Mouse (Mus musculus): ENCODE measurements at regions not wholly inside any gene's neighbourhood (a gene's known extent, or its start where the extent isn't known, plus 50 kb on each side); places are given as distances from the start of the nearest gene placed in this dataset.

- ATAC-seq (ENCODE audit: low FRiP score, low read depth), result no peak
- WGBS, result 58% methylated on average over 10 of the region's 10 CpGs
- H3K36me3 ChIP-seq, result no peaks in the 10 kb centered on the region
Observed at GRCm38 (mm10) chr12:56472856-56473647, 63.7 kb downstream of the Nkx2-1 start.

GRCm38 (mm10) chr12:56470932-56471500 is 65.7 kb downstream of the Nkx2-1 start:
- Histone ChIP-seq H3K9ac (replicated peaks) (no peak overlapping the region), H3K9me3 (no peaks in the 10 kb centered on the region), H3K4me3 (no peak overlapping the region), H3K4me2 (replicated peaks) (no peak overlapping the region), H3K4me1 (peaks cover 3% of the 10 kb centered on the region; the same call in 1 of the 2 replicates), H3K36me3 (no peaks in the 10 kb centered on the region), H3K27ac (replicated peaks) (no peak overlapping the region), H3K27me3 (peaks cover 64% of the 10 kb centered on the region)
- ATAC-seq (ENCODE audit: low FRiP score, low read depth), result no peak
- 67% methylated on average over 10 of the region's 10 CpGs for WGBS

More at GRCm38 (mm10) chr12:56472856-56473647, 63.7 kb downstream of the Nkx2-1 start:
- H3K4me3 ChIP-seq, result no peak overlapping the region
- peaks cover 3% of the 10 kb centered on the region; the same call in 1 of the 2 replicates for H3K4me1 ChIP-seq
- no peak overlapping the region for H3K4me2 ChIP-seq (replicated peaks)
- H3K9ac ChIP-seq (replicated peaks), result no peak overlapping the region
- no peak overlapping the region for H3K27ac ChIP-seq (replicated peaks)
- H3K9me3 ChIP-seq, result no peaks in the 10 kb centered on the region
- peaks cover 59% of the 10 kb centered on the region for H3K27me3 ChIP-seq

GRCm38 (mm10) chr12:56459508-56460119 is 77.1 kb downstream of the Nkx2-1 start:
- Histone ChIP-seq H3K9ac (replicated peaks) (no peak overlapping the region), H3K27ac (replicated peaks) (no peak overlapping the region), H3K36me3 (no peaks in the 10 kb centered on the region), H3K9me3 (no peaks in the 10 kb centered on the region), H3K4me1 (peaks cover 27% of the 10 kb centered on the region), H3K27me3 (peaks cover 83% of the 10 kb centered on the region), H3K4me2 (replicated peaks) (peak overlapping the region; percentile 39), H3K4me3 (0 out of 2 replicates have a peak overlapping the region, but pooled peaks have one; percentile 2)
- ATAC-seq (ENCODE audit: low FRiP score, low read depth), result peak; percentile 61
- WGBS, result 2% methylated on average over 10 of the region's 10 CpGs

- Histone ChIP-seq H3K9ac (replicated peaks) (no peak overlapping the region), H3K27ac (replicated peaks) (no peak overlapping the region), H3K4me2 (replicated peaks) (peak overlapping the region; percentile 39), H3K9me3 (no peaks in the 10 kb centered on the region), H3K4me3 (0 out of 2 replicates have a peak overlapping the region, but pooled peaks have one; percentile 2), H3K4me1 (peaks cover 27% of the 10 kb centered on the region), H3K27me3 (peaks cover 82% of the 10 kb centered on the region), H3K36me3 (no peaks in the 10 kb centered on the region)
- ATAC-seq (ENCODE audit: low FRiP score, low read depth), result peak; percentile 71
- 3% methylated on average over 16 of the region's 16 CpGs for WGBS
Observed at GRCm38 (mm10) chr12:56458665-56459507, 77.8 kb downstream of the Nkx2-1 start.

GRCm38 (mm10) chr12:56457951-56458350 is 78.8 kb downstream of the Nkx2-1 start:
- Histone ChIP-seq H3K27ac (replicated peaks) (no peak overlapping the region), H3K4me3 (no peak overlapping the region), H3K27me3 (peaks cover 80% of the 10 kb centered on the region), H3K4me2 (replicated peaks) (no peak overlapping the region), H3K36me3 (no peaks in the 10 kb centered on the region), H3K9ac (replicated peaks) (no peak overlapping the region), H3K4me1 (peaks cover 27% of the 10 kb centered on the region), H3K9me3 (no peaks in the 10 kb centered on the region)
- 21% methylated on average over 5 of the region's 5 CpGs for WGBS
- no peak for ATAC-seq (ENCODE audit: low FRiP score, low read depth)

- WGBS, result 10% methylated on average over 2 of the region's 2 CpGs
- Histone ChIP-seq H3K27ac (replicated peaks) (no peak overlapping the region), H3K36me3 (no peaks in the 10 kb centered on the region), H3K9ac (replicated peaks) (no peak overlapping the region), H3K27me3 (peaks cover 79% of the 10 kb centered on the region), H3K4me3 (no peak overlapping the region), H3K4me2 (replicated peaks) (no peak overlapping the region), H3K4me1 (peaks cover 27% of the 10 kb centered on the region), H3K9me3 (no peaks in the 10 kb centered on the region)
- peak; percentile 56; the same call in 1 of the 2 replicates for ATAC-seq (ENCODE audit: low FRiP score, low read depth)
Observed at GRCm38 (mm10) chr12:56457356-56457755, 79.4 kb downstream of the Nkx2-1 start.

GRCm38 (mm10) chr12:56450261-56450660 is 86.4 kb downstream of the Nkx2-1 start:
- Histone ChIP-seq H3K36me3 (no peaks in the 10 kb centered on the region), H3K9ac (replicated peaks) (no peak overlapping the region), H3K27ac (replicated peaks) (no peak overlapping the region), H3K4me1 (no peaks in the 10 kb centered on the region), H3K4me2 (replicated peaks) (no peak overlapping the region), H3K4me3 (no peak overlapping the region), H3K27me3 (peaks cover 62% of the 10 kb centered on the region), H3K9me3 (no peaks in the 10 kb centered on the region)
- 72% methylated on average over 2 of the region's 2 CpGs for WGBS
- no peak for ATAC-seq (ENCODE audit: low FRiP score, low read depth)

- Histone ChIP-seq H3K36me3 (no peaks in the 10 kb centered on the region), H3K27me3 (peaks cover 57% of the 10 kb centered on the region), H3K4me2 (replicated peaks) (no peak overlapping the region), H3K4me1 (no peaks in the 10 kb centered on the region), H3K9ac (replicated peaks) (no peak overlapping the region), H3K9me3 (no peaks in the 10 kb centered on the region), H3K4me3 (no peak overlapping the region), H3K27ac (replicated peaks) (no peak overlapping the region)
- ATAC-seq (ENCODE audit: low FRiP score, low read depth), result no peak
- WGBS, result 83% methylated on average over 12 of the region's 12 CpGs
Observed at GRCm38 (mm10) chr12:56448786-56449564, 87.7 kb downstream of the Nkx2-1 start.

GRCm38 (mm10) chr12:56441166-56441817 is 95.4 kb downstream of the Nkx2-1 start:
- peaks cover 7% of the 10 kb centered on the region; the same call in 1 of the 2 replicates for H3K4me1 ChIP-seq
- no peak overlapping the region for H3K4me3 ChIP-seq
- H3K4me2 ChIP-seq (replicated peaks), result no peak overlapping the region
- H3K27me3 ChIP-seq, result peaks cover 27% of the 10 kb centered on the region; the same call in 1 of the 2 replicates
- H3K9ac ChIP-seq (replicated peaks), result no peak overlapping the region
- no peaks in the 10 kb centered on the region for H3K9me3 ChIP-seq
- H3K36me3 ChIP-seq, result no peaks in the 10 kb centered on the region
- no peak overlapping the region for H3K27ac ChIP-seq (replicated peaks)
- WGBS, result 73% methylated on average over 8 of the region's 8 CpGs
- no peak for ATAC-seq (ENCODE audit: low FRiP score, low read depth)

- Histone ChIP-seq H3K27me3 (peaks cover 19% of the 10 kb centered on the region; the same call in 1 of the 2 replicates), H3K4me2 (replicated peaks) (no peak overlapping the region), H3K4me3 (no peak overlapping the region), H3K9ac (replicated peaks) (no peak overlapping the region), H3K9me3 (no peaks in the 10 kb centered on the region), H3K36me3 (no peaks in the 10 kb centered on the region), H3K4me1 (peaks cover 7% of the 10 kb centered on the region; the same call in 1 of the 2 replicates), H3K27ac (replicated peaks) (no peak overlapping the region)
- WGBS, result 37% methylated on average over 12 of the region's 12 CpGs
- ATAC-seq (ENCODE audit: low FRiP score, low read depth), result peak; percentile 49; the same call in 1 of the 2 replicates
Observed at GRCm38 (mm10) chr12:56440068-56440847, 94.6 kb upstream of the Mbip start.
